Comparison of ENCODE assay signal across 10 mouse cellular contexts in the genomic region with DNA sequence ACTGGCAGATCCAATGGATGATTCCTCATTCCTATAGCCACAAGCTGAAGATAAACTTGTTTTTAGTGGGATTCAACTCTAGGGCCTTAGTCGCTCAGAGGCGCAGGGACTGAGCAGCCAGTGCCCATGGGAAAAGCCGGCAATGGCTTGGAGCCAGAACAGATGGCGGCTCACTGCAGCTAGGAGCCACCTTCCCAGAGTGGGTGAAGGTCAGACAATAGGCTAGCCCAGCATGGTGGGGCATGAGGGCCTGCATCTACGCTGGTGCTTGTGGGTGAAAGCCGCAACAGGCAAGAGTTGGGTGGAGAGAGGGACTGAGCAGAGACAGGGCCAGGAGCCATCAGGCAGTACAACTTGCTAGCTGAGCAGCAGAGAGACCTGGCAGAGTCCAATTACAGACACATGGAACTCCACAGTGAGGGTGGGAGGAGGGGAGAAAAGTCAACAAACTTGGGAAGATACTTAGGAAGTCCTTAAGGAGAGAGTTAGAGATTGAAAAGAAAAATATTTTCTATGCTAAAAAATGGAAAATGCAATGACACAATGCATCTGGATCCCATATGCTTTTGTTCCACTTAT. TPM values are rescaled to one million over a fixed set of nuclear protein-coding genes. Genes with fewer than 3 reads are reported as not detected.
A peak's percentile ranks its signal among the peaks of the same experiment; 100 is the strongest.
DNase-seq lines count a peak whose midpoint lies in the region; TF ChIP-seq lines count a peak whose summit lies in the region.
"Had no signal": no experiment of that assay in that cellular context is flagged by ENCODE, and none has a peak within 500 bp of the region (broad histone marks: within the 10 kb centered on the region; RNA-seq: fewer than 3 reads in every experiment).

No protein-coding gene starts in this region.

- no peak for TF ChIP-seq CTCF in left cerebral cortex, adult 2 months (IDR thresholded peaks at IDR 0.05)

- peak; percentile 8 to 17 for DNase-seq in kidney, postnatal 4 days
- no peak for DNase-seq in kidney, postnatal 36 days
- peak; percentile 43 for DNase-seq in brain, adult 2 months (ENCODE audit: low read depth, low spot score)
- peak; percentile 53 for DNase-seq in embryo, embryonic 10 days (ENCODE audit: low spot score)
- peak; percentile 2 for DNase-seq in heart, postnatal 25 days (ENCODE audit: low spot score)
- no peak for DNase-seq in left cerebral cortex, adult 2 months (ENCODE audit: extremely low spot score in 1 of 2, low spot score in 2 of 2)
- DNase-seq in spleen, postnatal 14 days (ENCODE audit: low spot score in 2 of 2): no peak
- no peak for DNase-seq in urinary bladder, postnatal 25 days (ENCODE audit: low spot score)

- intact Hi-C loops in heart, postnatal 25 days (cut with DNase I): no loop called here
- intact Hi-C loops in left cerebral cortex, adult 2 months (cut with DNase I): no loop called here

- H3K27ac ChIP-seq in left cerebral cortex, adult 2 months: no peak overlapping the region

- H3K4me3 ChIP-seq in left cerebral cortex, adult 2 months: no peak overlapping the region
- H3K4me3 ChIP-seq: erythroblast, embryonic 14.5 days had no signal

RNA-seq across cellular contexts. Expression of a gene that starts 21.5 kb away (rescaled TPM):
- total RNA-seq in heart, postnatal 25 days (2021): not detected
- not detected for total RNA-seq in left cerebral cortex, adult 2 months (2021)
- total RNA-seq: neutrophil, adult 5-6 weeks had no signal

RNA-seq across cellular contexts. Expression of a gene that starts 31.1 kb away (rescaled TPM):
- 10 to 100 TPM; 27.3 to 28.3 TPM for total RNA-seq in heart, postnatal 25 days (2021)
- 10 to 100 TPM; 12.8 to 14.8 TPM for total RNA-seq in left cerebral cortex, adult 2 months (2021)
- total RNA-seq: neutrophil, adult 5-6 weeks had no signal

RNA-seq across cellular contexts. Expression of a gene that starts 51.6 kb away (rescaled TPM):
- 100 to 1,000 TPM; 279 to 298 TPM for total RNA-seq in heart, postnatal 25 days (2021)
- total RNA-seq in left cerebral cortex, adult 2 months (2021): 100 to 1,000 TPM in 1 of 2 experiments, 10 to 100 TPM in 1; 90.3 to 100 TPM

Comparison
In these comparisons a context has a peak if more than half of its experiments do, and no peak if none do; other contexts are left out.
1. DNase-seq: peak in kidney, postnatal 4 days (2 of 2), brain, adult 2 months (single experiment), embryo, embryonic 10 days (single experiment) and heart, postnatal 25 days (single experiment); none in kidney, postnatal 36 days (0 of 2), left cerebral cortex, adult 2 months (0 of 2), spleen, postnatal 14 days (0 of 2) and urinary bladder, postnatal 25 days (single experiment).